10 mouse cellular contexts compared by ENCODE assay signal in the genomic region with DNA sequence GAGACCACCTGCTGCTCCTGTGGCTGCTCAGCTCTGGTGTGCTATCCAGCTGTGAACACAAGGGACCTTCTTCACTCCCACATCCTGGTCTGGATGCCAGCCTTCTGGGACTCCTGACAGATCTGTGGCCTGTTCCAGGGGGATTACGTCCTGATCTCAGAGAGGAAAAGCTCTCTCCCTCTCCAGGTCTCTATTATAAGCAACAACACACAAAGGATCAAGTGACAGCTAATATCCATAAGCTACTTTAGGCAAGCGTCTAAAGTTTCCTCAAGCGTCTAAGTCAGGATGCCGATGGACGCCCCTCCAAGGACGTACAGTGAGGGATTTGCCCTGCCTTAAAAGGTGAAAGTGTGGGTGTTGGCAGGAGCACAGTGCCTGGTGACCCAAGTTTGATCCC. TPM values are rescaled to one million over a fixed set of nuclear protein-coding genes. Genes with fewer than 3 reads are reported as not detected.
DNase-seq lines count a peak whose midpoint lies in the region; ATAC-seq and TF ChIP-seq lines count a peak whose summit lies in the region.
"Had no signal": no experiment of that assay in that cellular context is flagged by ENCODE, and none has a peak within 500 bp of the region (broad histone marks: within the 10 kb centered on the region; RNA-seq: fewer than 3 reads in every experiment).

No protein-coding gene starts in this region.

- H3K9ac ChIP-seq in hindbrain, embryonic 12.5 days, result no peak overlapping the region
- H3K9ac ChIP-seq in hindbrain, embryonic 13.5 days, result no peak overlapping the region
- H3K9ac ChIP-seq in embryonic facial prominence, embryonic 15.5 days, result no peak overlapping the region

- H3K4me2 ChIP-seq in hindbrain, embryonic 12.5 days (replicated peaks), result no peak overlapping the region
- no peak overlapping the region for H3K4me2 ChIP-seq in hindbrain, embryonic 13.5 days
- no peak overlapping the region for H3K4me2 ChIP-seq in embryonic facial prominence, embryonic 15.5 days (replicated peaks)

- peak overlapping the region; percentile 60 for H3K27ac ChIP-seq in hindbrain, embryonic 12.5 days
- no peak overlapping the region for H3K27ac ChIP-seq in hindbrain, embryonic 13.5 days
- peak overlapping the region; percentile 97 for H3K27ac ChIP-seq in embryonic facial prominence, embryonic 15.5 days (replicated peaks)
- H3K27ac ChIP-seq in small intestine, adult 2 months (ENCODE audit: insufficient read depth, low read depth, low read length), result peak overlapping the region; percentile 3; the same call in 1 of the 2 replicates

- peaks cover 48% of the 10 kb centered on the region for H3K4me1 ChIP-seq in hindbrain, embryonic 12.5 days
- peaks cover 30% of the 10 kb centered on the region for H3K4me1 ChIP-seq in hindbrain, embryonic 13.5 days (replicated peaks)
- peaks cover 52% of the 10 kb centered on the region for H3K4me1 ChIP-seq in megakaryocyte, embryonic 14.5 days
- peaks cover 63% of the 10 kb centered on the region for H3K4me1 ChIP-seq in embryonic facial prominence, embryonic 15.5 days
- H3K4me1 ChIP-seq in small intestine, adult 2 months (ENCODE audit: control insufficient read depth, insufficient read depth, insufficient read length, low read length), result peaks cover 17% of the 10 kb centered on the region

- no peaks in the 10 kb centered on the region for H3K27me3 ChIP-seq in hindbrain, embryonic 12.5 days
- no peaks in the 10 kb centered on the region for H3K27me3 ChIP-seq in hindbrain, embryonic 13.5 days
- H3K27me3 ChIP-seq in megakaryocyte, embryonic 14.5 days (replicated peaks), result peaks cover 57% of the 10 kb centered on the region
- H3K27me3 ChIP-seq in embryonic facial prominence, embryonic 15.5 days, result no peaks in the 10 kb centered on the region
- no peaks in the 10 kb centered on the region for H3K27me3 ChIP-seq in small intestine, adult 2 months (ENCODE audit: control insufficient read depth, insufficient read depth, low read length)

- no peak overlapping the region for H3K4me3 ChIP-seq in hindbrain, embryonic 12.5 days
- no peak overlapping the region for H3K4me3 ChIP-seq in hindbrain, embryonic 13.5 days
- H3K4me3 ChIP-seq in megakaryocyte, embryonic 14.5 days (replicated peaks), result peak overlapping the region; percentile 51
- no peak overlapping the region for H3K4me3 ChIP-seq in embryonic facial prominence, embryonic 15.5 days (replicated peaks)
- H3K4me3 ChIP-seq in small intestine, adult 2 months (ENCODE audit: low read depth, low read length), result no peak overlapping the region

- no peaks in the 10 kb centered on the region for H3K9me3 ChIP-seq in hindbrain, embryonic 12.5 days (replicated peaks)
- no peaks in the 10 kb centered on the region for H3K9me3 ChIP-seq in hindbrain, embryonic 13.5 days
- no peaks in the 10 kb centered on the region for H3K9me3 ChIP-seq in megakaryocyte, embryonic 14.5 days
- H3K9me3 ChIP-seq in embryonic facial prominence, embryonic 15.5 days (replicated peaks), result no peaks in the 10 kb centered on the region

- DNase-seq in right cerebral cortex, adult 2 months (ENCODE audit: low spot score in 2 of 2), result no peak
- DNase-seq in adrenal gland, adult (ENCODE audit: inconsistent age in 2 of 2, low spot score in 1 of 2), result no peak
- DNase-seq: cerebellum, postnatal 25 days; lung, postnatal 14 days had no signal

- TF ChIP-seq POLR2A in small intestine, adult 2 months (IDR thresholded peaks at IDR 0.05; ENCODE audit: low read depth, low read length), result no peak

- WGBS in hindbrain, embryonic 12.5 days, result 59% methylated on average over 6 of the region's 6 CpGs
- WGBS in hindbrain, embryonic 13.5 days, result 89% methylated on average over 6 of the region's 6 CpGs
- 14% methylated on average over 6 of the region's 6 CpGs for WGBS in embryonic facial prominence, embryonic 15.5 days
- WGBS in small intestine, adult 2 months, result 84% methylated on average over 6 of the region's 6 CpGs

- H3K36me3 ChIP-seq in hindbrain, embryonic 12.5 days, result peaks cover 7% of the 10 kb centered on the region; the same call in 1 of the 2 replicates
- peaks cover 37% of the 10 kb centered on the region for H3K36me3 ChIP-seq in hindbrain, embryonic 13.5 days
- H3K36me3 ChIP-seq in megakaryocyte, embryonic 14.5 days (replicated peaks; ENCODE audit: low read length), result no peaks in the 10 kb centered on the region
- no peaks in the 10 kb centered on the region for H3K36me3 ChIP-seq in embryonic facial prominence, embryonic 15.5 days
- peaks cover 11% of the 10 kb centered on the region for H3K36me3 ChIP-seq in small intestine, adult 2 months (ENCODE audit: control insufficient read depth, insufficient read depth, low read length)

- no peak for ATAC-seq in hindbrain, embryonic 12.5 days (ENCODE audit: low FRiP score)
- no peak for ATAC-seq in hindbrain, embryonic 13.5 days (ENCODE audit: low FRiP score)
- ATAC-seq in megakaryocyte, adult 5-6 weeks (ENCODE audit: poor library complexity, severe bottlenecking), result no peak
- 0 out of 2 replicates have a peak, but pooled peaks have one; percentile 25 for ATAC-seq in embryonic facial prominence, embryonic 15.5 days (ENCODE audit: insufficient number of reproducible peaks, low FRiP score, low TSS enrichment, low read depth)

- TF ChIP-seq CTCF in small intestine, adult 2 months (IDR thresholded peaks at IDR 0.05; ENCODE audit: extremely low read depth, insufficient read length, insufficient replicate concordance, low read depth, low read length), result no peak

RNA-seq across cellular contexts. Expression of a gene that starts 32.6 kb away (rescaled TPM):
- polyA plus RNA-seq in hindbrain, embryonic 12.5 days (2016; fragmentation: Nextera tagmentation; extraction: Ambion mirVana), result 90.8 and 98.6 TPM in 2 replicates
- polyA plus RNA-seq in hindbrain, embryonic 13.5 days (2015; fragmentation: Nextera tagmentation; extraction: Ambion mirVana), result 78.8 and 84.8 TPM in 2 replicates
- 51.4 and 87.5 TPM in 2 replicates for polyA plus RNA-seq in megakaryocyte, embryonic 14.5 days (2012; ENCODE audit: insufficient read depth, low replicate concordance)
- 32.6 and 34.2 TPM in 2 replicates for total RNA-seq in megakaryocyte, adult 5-6 weeks (2015)
- total RNA-seq in megakaryocyte, adult 5-6 weeks (2017), result 11.7 and 18.3 TPM in 2 replicates
- polyA plus RNA-seq in embryonic facial prominence, embryonic 15.5 days (2015; fragmentation: Nextera tagmentation; extraction: Ambion mirVana), result 74.9 and 75.0 TPM in 2 replicates
- 22.5 and 52.0 TPM in 2 replicates for polyA plus RNA-seq in small intestine, adult 2 months (2012; rRNA removed)

RNA-seq across cellular contexts. Expression of a gene that starts 59.8 kb away (rescaled TPM):
- 12.6 and 13.5 TPM in 2 replicates for polyA plus RNA-seq in hindbrain, embryonic 12.5 days (2016; fragmentation: Nextera tagmentation; extraction: Ambion mirVana)
- 10.3 and 10.4 TPM in 2 replicates for polyA plus RNA-seq in hindbrain, embryonic 13.5 days (2015; fragmentation: Nextera tagmentation; extraction: Ambion mirVana)
- 31.5 and 38.7 TPM in 2 replicates for polyA plus RNA-seq in megakaryocyte, embryonic 14.5 days (2012; ENCODE audit: insufficient read depth, low replicate concordance)
- 41.5 and 42.9 TPM in 2 replicates for total RNA-seq in megakaryocyte, adult 5-6 weeks (2015)
- total RNA-seq in megakaryocyte, adult 5-6 weeks (2017), result 12.4 and 13.3 TPM in 2 replicates
- 24.4 and 26.3 TPM in 2 replicates for polyA plus RNA-seq in embryonic facial prominence, embryonic 15.5 days (2015; fragmentation: Nextera tagmentation; extraction: Ambion mirVana)
- 27.8 and 48.0 TPM in 2 replicates for polyA plus RNA-seq in small intestine, adult 2 months (2012; rRNA removed)
